Mouse (Mus musculus) stomach, embryonic 15.5 days (tissue): ENCODE results near the gene Nt5c3b. TPM values are rescaled to one million over a fixed set of nuclear protein-coding genes. Genes with fewer than 3 reads are reported as not detected.

Experiments used
- ATAC-seq: fragments of 200-750 bp; cut with Nextera tagmentation; 2 replicates; pipeline ENCODE4 v1.8.0; 2017; ENCODE audit warnings: low read depth, moderate number of reproducible peaks, moderate TSS enrichment; ENCODE audit not compliant: insufficient read depth, low FRiP score
- H3K27ac ChIP-seq: fragments of 300-500 bp; sonication (generic); 2 replicates; pipeline ENCODE4 v1.5.1; 2015; ENCODE audit warnings: mild to moderate bottlenecking, inconsistent platforms
- H3K27me3 ChIP-seq: fragments of 300-500 bp; sonication (generic); replicated peaks from 2 replicates; pipeline ENCODE4 v1.6.1; 2015; ENCODE audit warnings: inconsistent platforms
- H3K36me3 ChIP-seq: fragments of 300-500 bp; sonication (generic); 2 replicates; pipeline ENCODE4 v1.6.1; 2015; ENCODE audit warnings: inconsistent platforms
- H3K4me1 ChIP-seq: fragments of 300-500 bp; sonication (generic); 2 replicates; pipeline ENCODE4 v1.6.1; 2015; ENCODE audit warnings: inconsistent platforms
- H3K4me2 ChIP-seq: fragments of 300-500 bp; sonication (generic); 2 replicates; pipeline ENCODE4 v1.6.1; 2015; ENCODE audit warnings: mild to moderate bottlenecking, inconsistent platforms
- H3K4me3 ChIP-seq: fragments of 300-500 bp; sonication (generic); replicated peaks from 2 replicates; pipeline ENCODE4 v1.5.1; 2015; ENCODE audit warnings: inconsistent platforms
- H3K9ac ChIP-seq: fragments of 300-500 bp; sonication (generic); 2 replicates; pipeline ENCODE4 v1.6.1; 2015; ENCODE audit warnings: inconsistent platforms
- H3K9me3 ChIP-seq: fragments of 300-500 bp; sonication (generic); 2 replicates; pipeline ENCODE4 v1.6.1; 2016; ENCODE audit warnings: inconsistent platforms
- WGBS: fragments of 180-500 bp; shearing (Covaris S2); methylation state at CpG from one replicate; pipeline ENCODE4 v1.1.7; 2015; 5-methylcytosine and 5-hydroxymethylcytosine counted together
- polyA plus RNA-seq: library from polyadenylated mRNA; unstranded; fragments of >200 nt; fragmentation: Nextera tagmentation; extraction: Ambion mirVana; gene quantifications from 2 replicates; pipeline ENCODE4 v1.2.1, GENCODE M21; 2015

Nt5c3b gene
- polyA plus RNA-seq, 1 experiment from 2014 or later = 108 TPM

DNA sequence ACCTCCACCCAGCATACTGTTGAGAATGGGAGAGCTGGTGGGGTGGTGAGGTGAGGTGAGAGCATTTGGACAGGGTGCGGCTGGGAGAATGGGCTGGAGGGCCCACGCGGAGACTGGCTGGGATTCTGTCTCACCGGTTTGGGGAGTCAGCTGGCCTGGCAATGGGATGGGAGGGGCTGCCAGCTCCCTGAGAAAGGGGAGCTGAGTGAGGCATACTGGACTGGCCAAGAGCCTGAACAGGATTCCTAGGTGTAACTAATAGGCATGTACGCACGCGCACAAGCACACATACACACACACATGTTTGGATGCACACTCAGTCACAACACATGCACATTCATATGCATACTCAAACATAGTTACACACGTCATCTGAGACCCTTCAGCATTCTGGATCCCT lies 35.3 kb downstream of the Nt5c3b start:
- 70% methylated on average over 8 of the region's 8 CpGs for WGBS
- Histone ChIP-seq H3K9me3 (no peaks in the 10 kb centered on the region), H3K27ac (peak overlapping the region; percentile 67), H3K4me2 (no peak overlapping the region), H3K27me3 (no peaks in the 10 kb centered on the region), H3K4me1 (peaks cover 26% of the 10 kb centered on the region), H3K9ac (no peak overlapping the region), H3K36me3 (peaks cover 6% of the 10 kb centered on the region), H3K4me3 (no peak overlapping the region)
- ATAC-seq = no peak

DNA sequence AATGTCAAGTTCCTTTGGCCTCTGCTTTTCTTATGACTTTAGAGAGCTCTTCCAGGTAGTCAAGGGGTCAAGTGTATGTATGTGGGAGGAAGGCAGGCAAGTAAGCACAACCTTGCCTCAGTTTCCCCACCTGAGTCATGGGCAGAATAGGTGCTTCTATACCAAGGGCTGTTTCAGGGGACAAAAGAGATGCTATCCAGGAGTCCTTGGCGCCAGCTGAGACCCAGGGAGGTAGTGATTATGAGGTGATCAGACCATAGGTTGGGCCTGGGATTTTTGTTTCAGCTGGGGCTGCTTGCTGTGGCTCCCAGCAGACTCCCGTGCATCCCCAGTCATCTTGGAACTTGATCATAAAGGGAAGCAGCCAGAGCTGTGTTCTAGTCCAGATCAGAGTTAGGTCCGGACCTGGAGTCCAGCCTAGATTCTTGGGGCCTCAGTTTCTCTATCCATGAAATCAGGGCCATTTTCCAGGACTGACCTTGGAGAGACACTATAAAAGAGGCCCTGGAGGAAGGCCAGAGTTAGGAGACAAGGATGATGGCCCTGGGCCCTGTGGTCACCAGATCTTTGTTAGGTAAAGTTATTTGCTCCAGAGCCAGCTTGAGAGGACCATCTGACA lies 37.0 kb downstream of the Nt5c3b start:
- 87% methylated on average over 3 of the region's 3 CpGs for WGBS
- Histone ChIP-seq H3K9me3 (no peaks in the 10 kb centered on the region), H3K9ac (no peak overlapping the region), H3K4me1 (peaks cover 28% of the 10 kb centered on the region), H3K4me3 (no peak overlapping the region), H3K4me2 (no peak overlapping the region), H3K36me3 (peaks cover 6% of the 10 kb centered on the region), H3K27ac (no peak overlapping the region), H3K27me3 (no peaks in the 10 kb centered on the region)
- ATAC-seq = no peak

- no peak for ATAC-seq
These were observed 38.0 kb downstream of the Nt5c3b start for GRCm38 (mm10) chr11:100403445-100404134.

GRCm38 (mm10) chr11:100402682-100403081 lies 38.9 kb downstream of the Nt5c3b start:
- H3K4me1 ChIP-seq = peaks cover 40% of the 10 kb centered on the region
- no peaks in the 10 kb centered on the region for H3K36me3 ChIP-seq
- H3K9ac ChIP-seq = no peak overlapping the region
- H3K9me3 ChIP-seq = no peaks in the 10 kb centered on the region
- 44% methylated on average over 2 of the region's 2 CpGs for WGBS
- peak; percentile 70 for ATAC-seq
- H3K27me3 ChIP-seq = no peaks in the 10 kb centered on the region
- H3K4me3 ChIP-seq = no peak overlapping the region
- H3K27ac ChIP-seq = peak overlapping the region; percentile 84
- peak overlapping the region; percentile 19 for H3K4me2 ChIP-seq

More at GRCm38 (mm10) chr11:100403445-100404134, 38.0 kb downstream of the Nt5c3b start:
- H3K4me2 ChIP-seq = no peak overlapping the region
- no peaks in the 10 kb centered on the region for H3K36me3 ChIP-seq
- peaks cover 33% of the 10 kb centered on the region for H3K4me1 ChIP-seq
- no peaks in the 10 kb centered on the region for H3K27me3 ChIP-seq
- no peak overlapping the region for H3K9ac ChIP-seq
- no peaks in the 10 kb centered on the region for H3K9me3 ChIP-seq
- 33% methylated on average over 10 of the region's 10 CpGs for WGBS
- peak overlapping the region; percentile 84 for H3K27ac ChIP-seq
- H3K4me3 ChIP-seq = no peak overlapping the region

GRCm38 (mm10) chr11:100402240-100402639 lies 39.4 kb downstream of the Nt5c3b start:
- no peak for ATAC-seq
- Histone ChIP-seq H3K9ac (no peak overlapping the region), H3K4me2 (peak overlapping the region; percentile 19), H3K4me1 (peaks cover 41% of the 10 kb centered on the region), H3K36me3 (no peaks in the 10 kb centered on the region), H3K9me3 (no peaks in the 10 kb centered on the region), H3K4me3 (no peak overlapping the region), H3K27me3 (no peaks in the 10 kb centered on the region), H3K27ac (peak overlapping the region; percentile 84)
- 28% methylated on average over 6 of the region's 6 CpGs for WGBS

DNA sequence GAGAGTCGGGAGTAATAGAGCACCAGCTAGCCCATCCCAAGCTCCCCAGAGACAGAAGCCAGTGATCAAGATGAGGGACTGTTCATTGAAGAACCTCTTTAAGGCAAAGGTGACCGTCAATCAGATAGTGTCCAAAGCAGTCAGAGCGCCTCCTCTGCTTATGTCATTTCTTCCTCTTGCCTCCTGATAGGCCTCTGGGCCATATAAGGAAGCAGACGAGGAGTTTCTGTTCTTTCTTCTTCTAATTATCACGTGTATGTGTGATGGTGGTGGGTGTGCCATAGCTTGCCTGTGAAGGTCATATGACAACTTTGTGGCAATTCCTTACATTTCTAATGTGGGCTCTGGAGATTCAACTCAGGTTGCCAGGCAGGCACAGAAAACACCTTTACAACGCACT lies 40.8 kb downstream of the Nt5c3b start:
- ATAC-seq = no peak
- H3K4me3 ChIP-seq = no peak overlapping the region
- H3K36me3 ChIP-seq = no peaks in the 10 kb centered on the region
- H3K9ac ChIP-seq = no peak overlapping the region
- peaks cover 52% of the 10 kb centered on the region for H3K4me1 ChIP-seq
- H3K27me3 ChIP-seq = no peaks in the 10 kb centered on the region
- WGBS = 73% methylated on average over 6 of the region's 6 CpGs
- no peak overlapping the region for H3K4me2 ChIP-seq
- no peak overlapping the region for H3K27ac ChIP-seq
- H3K9me3 ChIP-seq = no peaks in the 10 kb centered on the region

DNA sequence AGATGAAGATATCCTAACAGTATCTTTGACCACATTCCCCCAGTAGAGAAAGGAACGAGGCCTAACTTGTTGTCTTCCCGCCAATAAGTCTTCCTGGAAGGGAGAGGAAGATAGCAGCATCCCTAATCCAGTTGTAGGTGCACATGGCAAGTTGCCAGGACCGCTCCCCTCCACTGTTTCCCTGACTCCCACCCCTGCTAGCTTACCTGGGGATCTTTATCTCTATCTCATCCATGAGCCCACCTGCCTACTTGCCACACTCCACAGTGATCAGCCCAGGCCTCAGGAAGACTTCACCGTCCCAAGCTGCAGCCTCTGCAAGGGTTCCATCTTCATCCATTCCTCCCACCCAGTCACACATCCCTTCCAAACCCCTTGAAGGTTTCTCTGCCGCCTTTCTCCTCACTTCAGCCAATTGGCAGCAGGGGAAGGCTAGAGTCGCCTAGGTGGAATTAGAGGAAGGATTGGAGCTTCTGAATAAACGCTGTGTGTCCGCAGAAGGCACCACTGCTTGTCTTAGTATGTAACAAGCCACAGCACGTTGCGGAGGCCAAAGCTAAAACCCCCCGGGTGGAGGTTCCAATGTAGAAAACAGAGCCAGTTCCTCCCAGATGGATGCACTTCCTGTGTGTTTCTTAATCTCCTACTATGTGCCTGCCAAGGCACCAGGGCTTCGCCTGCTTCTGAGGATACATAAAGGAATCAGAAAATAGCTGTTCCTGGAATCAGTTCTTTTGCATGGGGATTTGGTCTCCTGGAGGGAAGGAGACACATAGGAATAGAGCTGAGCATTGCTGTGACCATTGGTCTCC lies 41.7 kb downstream of the Nt5c3b start:
- no peak for ATAC-seq
- Histone ChIP-seq H3K36me3 (no peaks in the 10 kb centered on the region), H3K9me3 (no peaks in the 10 kb centered on the region), H3K4me3 (no peak overlapping the region), H3K9ac (no peak overlapping the region), H3K4me2 (no peak overlapping the region), H3K27me3 (no peaks in the 10 kb centered on the region), H3K4me1 (peaks cover 61% of the 10 kb centered on the region), H3K27ac (peak overlapping the region; percentile 42; the same call in 1 of the 2 replicates)
- 68% methylated on average over 12 of the region's 12 CpGs for WGBS

DNA sequence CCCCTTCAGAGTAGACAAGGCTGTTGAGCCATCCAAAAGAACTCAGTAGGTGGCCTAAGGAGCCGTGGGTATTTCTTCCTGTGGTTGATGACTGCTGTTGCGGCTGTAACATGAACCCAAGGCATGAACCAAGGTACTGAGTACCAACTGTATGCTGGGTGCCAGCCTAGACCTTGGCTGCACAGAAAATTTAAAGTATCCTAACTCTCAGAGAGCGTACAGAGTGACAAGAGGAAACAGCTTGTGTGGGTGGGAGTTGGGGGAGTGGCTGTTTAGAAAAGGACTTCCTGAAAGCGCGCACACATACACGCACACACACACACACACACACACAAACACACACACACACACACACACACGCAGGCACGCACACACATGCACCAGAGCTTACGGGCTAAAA lies 42.3 kb downstream of the Nt5c3b start:
- WGBS = 63% methylated on average over 9 of the region's 9 CpGs
- no peak for ATAC-seq
- no peak overlapping the region for H3K4me2 ChIP-seq

GRCm38 (mm10) chr11:100398517-100398916 lies 43.1 kb downstream of the Nt5c3b start:
- H3K4me2 ChIP-seq = peak overlapping the region; percentile 47; the same call in 1 of the 2 replicates
- ATAC-seq = no peak
- H3K27me3 ChIP-seq = no peaks in the 10 kb centered on the region
- no peak overlapping the region for H3K9ac ChIP-seq
- 86% methylated on average over 7 of the region's 7 CpGs for WGBS
- no peaks in the 10 kb centered on the region for H3K9me3 ChIP-seq
- peak overlapping the region; percentile 78 for H3K27ac ChIP-seq
- H3K36me3 ChIP-seq = no peaks in the 10 kb centered on the region
- H3K4me1 ChIP-seq = peaks cover 72% of the 10 kb centered on the region
- H3K4me3 ChIP-seq = no peak overlapping the region

More for the DNA sequence above, 42.3 kb downstream of the Nt5c3b start:
- H3K4me3 ChIP-seq = no peak overlapping the region
- no peaks in the 10 kb centered on the region for H3K9me3 ChIP-seq
- peaks cover 67% of the 10 kb centered on the region for H3K4me1 ChIP-seq
- peak overlapping the region; percentile 40; the same call in 1 of the 2 replicates for H3K27ac ChIP-seq
- no peak overlapping the region for H3K9ac ChIP-seq
- H3K27me3 ChIP-seq = no peaks in the 10 kb centered on the region
- no peaks in the 10 kb centered on the region for H3K36me3 ChIP-seq

DNA sequence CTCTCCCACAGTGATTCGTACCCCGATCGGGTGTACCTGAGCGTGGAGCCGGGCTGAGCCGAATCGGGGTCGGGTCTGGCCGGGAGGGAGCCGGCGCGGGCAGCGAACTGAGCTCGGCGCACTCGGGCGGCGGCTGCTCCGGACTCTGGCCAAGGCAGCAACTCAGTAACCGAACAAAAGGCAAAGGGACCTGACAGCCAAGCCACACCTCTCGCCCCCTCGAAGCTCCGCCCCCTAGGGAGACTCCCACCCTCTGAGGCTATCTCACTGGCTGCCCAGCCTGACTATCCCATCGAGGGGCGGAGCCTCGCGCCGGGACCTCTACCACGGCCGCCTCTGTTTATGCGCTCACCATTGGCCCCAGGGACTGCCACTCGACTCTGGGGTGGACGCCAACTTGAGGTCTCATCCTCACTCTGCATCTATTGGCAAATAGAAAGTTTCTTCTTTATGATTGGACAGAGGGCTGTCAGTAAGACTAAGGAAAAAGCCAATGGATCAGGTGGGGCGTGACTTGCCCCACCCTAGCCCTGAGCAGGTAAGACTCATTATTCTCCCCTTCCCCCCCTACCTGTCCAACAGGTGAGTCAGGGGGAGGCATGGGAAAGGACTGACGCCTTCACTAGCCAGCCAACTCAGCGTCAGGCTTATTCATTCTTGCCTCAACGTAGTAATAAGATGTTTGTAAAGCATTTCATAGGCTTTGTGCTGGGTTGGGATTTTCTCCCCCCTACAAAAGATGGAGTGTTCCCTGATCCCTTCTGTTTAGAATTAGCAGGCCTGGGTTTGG lies 43.8 kb downstream of the Nt5c3b start, which contains the start of gene Jup:
Jup (minus strand) TSS at position 164 of the 790 bp plus-strand sequence.
- no peaks in the 10 kb centered on the region for H3K36me3 ChIP-seq
- peak within 1 kb of the TSS; percentile 77 for H3K4me2 ChIP-seq
- no peaks in the 10 kb centered on the region for H3K27me3 ChIP-seq
- 1% methylated on average over 37 of the region's 37 CpGs for WGBS
- H3K9me3 ChIP-seq = no peaks in the 10 kb centered on the region
- peak within 1 kb of the TSS; percentile 88 for H3K9ac ChIP-seq
- peak within 1 kb of the TSS; percentile 89 for H3K4me3 ChIP-seq
- ATAC-seq = peak; percentile 97
- peaks cover 71% of the 10 kb centered on the region for H3K4me1 ChIP-seq
- peak within 1 kb of the TSS; percentile 97 for H3K27ac ChIP-seq

DNA sequence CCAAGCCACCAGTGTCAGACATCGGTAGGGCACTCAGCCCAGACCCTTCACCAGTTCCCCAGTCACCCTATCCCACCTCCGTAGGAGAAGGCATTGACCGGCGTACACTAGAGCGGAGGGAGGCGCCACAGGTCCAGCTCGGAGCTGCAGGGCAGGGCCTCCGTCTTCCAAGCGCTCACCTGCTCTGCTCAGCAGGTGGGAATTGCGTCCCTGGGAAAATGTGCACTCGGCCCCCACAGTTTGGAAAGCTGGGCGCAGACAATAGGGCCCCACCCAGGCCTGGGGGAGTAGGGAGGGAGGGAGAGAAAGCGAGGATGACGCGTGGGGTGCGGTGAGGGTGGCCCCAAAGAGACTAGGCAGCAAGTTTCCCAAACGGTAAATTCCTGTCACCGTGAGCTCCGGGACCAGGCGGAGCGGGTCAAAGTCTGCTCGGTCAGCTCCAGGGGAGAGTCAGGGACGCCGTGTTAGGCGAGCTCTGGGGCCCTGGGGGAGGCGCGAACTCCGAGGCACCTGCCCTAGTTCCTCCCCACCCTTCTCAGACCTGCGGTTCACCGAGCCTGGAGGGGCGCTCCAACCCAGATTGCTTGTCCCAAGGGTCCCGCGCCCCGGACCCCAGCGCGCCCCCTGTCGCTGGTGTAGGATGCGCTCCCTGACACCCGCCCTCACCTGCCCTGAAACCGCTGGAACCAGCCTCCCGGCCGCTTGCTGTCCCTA lies 44.6 kb downstream of the Nt5c3b start:
- Histone ChIP-seq H3K27ac (peak overlapping the region; percentile 97), H3K4me1 (peaks cover 66% of the 10 kb centered on the region), H3K27me3 (no peaks in the 10 kb centered on the region), H3K36me3 (no peaks in the 10 kb centered on the region), H3K9ac (peak overlapping the region; percentile 88), H3K4me2 (peak overlapping the region; percentile 77), H3K9me3 (no peaks in the 10 kb centered on the region), H3K4me3 (peak overlapping the region; percentile 89)
- no peak; the same call in 1 of the 2 replicates for ATAC-seq
- WGBS = 2% methylated on average over 42 of the region's 42 CpGs
